Mouse (Mus musculus) stomach, embryonic 15.5 days (tissue): ENCODE measurements around the gene Srcap. TPM values are rescaled to one million over a fixed set of nuclear protein-coding genes. Genes with fewer than 3 reads are reported as not detected.
"Not testable (repeated sequence)": the region's sequence is repeated elsewhere in the genome, so short reads cannot be mapped to it uniquely, and the experiment has no call there.

Source experiments
- ATAC-seq: fragments of 200-750 bp; cut with Nextera tagmentation; 2 replicates; pipeline ENCODE4 v1.8.0; 2017; ENCODE audit warnings: low read depth, moderate number of reproducible peaks, moderate TSS enrichment; ENCODE audit not compliant: insufficient read depth, low FRiP score
- H3K27ac ChIP-seq: fragments of 300-500 bp; sonication (generic); 2 replicates; pipeline ENCODE4 v1.5.1; 2015; ENCODE audit warnings: mild to moderate bottlenecking, inconsistent platforms
- H3K27me3 ChIP-seq: fragments of 300-500 bp; sonication (generic); replicated peaks from 2 replicates; pipeline ENCODE4 v1.6.1; 2015; ENCODE audit warnings: inconsistent platforms
- H3K36me3 ChIP-seq: fragments of 300-500 bp; sonication (generic); 2 replicates; pipeline ENCODE4 v1.6.1; 2015; ENCODE audit warnings: inconsistent platforms
- H3K4me1 ChIP-seq: fragments of 300-500 bp; sonication (generic); 2 replicates; pipeline ENCODE4 v1.6.1; 2015; ENCODE audit warnings: inconsistent platforms
- H3K4me2 ChIP-seq: fragments of 300-500 bp; sonication (generic); 2 replicates; pipeline ENCODE4 v1.6.1; 2015; ENCODE audit warnings: mild to moderate bottlenecking, inconsistent platforms
- H3K4me3 ChIP-seq: fragments of 300-500 bp; sonication (generic); replicated peaks from 2 replicates; pipeline ENCODE4 v1.5.1; 2015; ENCODE audit warnings: inconsistent platforms
- H3K9ac ChIP-seq: fragments of 300-500 bp; sonication (generic); 2 replicates; pipeline ENCODE4 v1.6.1; 2015; ENCODE audit warnings: inconsistent platforms
- H3K9me3 ChIP-seq: fragments of 300-500 bp; sonication (generic); 2 replicates; pipeline ENCODE4 v1.6.1; 2016; ENCODE audit warnings: inconsistent platforms
- WGBS: fragments of 180-500 bp; shearing (Covaris S2); methylation state at CpG from one replicate; pipeline ENCODE4 v1.1.7; 2015; 5-methylcytosine and 5-hydroxymethylcytosine counted together
- polyA plus RNA-seq: library from polyadenylated mRNA; unstranded; fragments of >200 nt; fragmentation: Nextera tagmentation; extraction: Ambion mirVana; gene quantifications from 2 replicates; pipeline ENCODE4 v1.2.1, GENCODE M21; 2015

The Srcap gene
- polyA plus RNA-seq, 1 experiment from 2014 or later = 49.7 TPM

DNA sequence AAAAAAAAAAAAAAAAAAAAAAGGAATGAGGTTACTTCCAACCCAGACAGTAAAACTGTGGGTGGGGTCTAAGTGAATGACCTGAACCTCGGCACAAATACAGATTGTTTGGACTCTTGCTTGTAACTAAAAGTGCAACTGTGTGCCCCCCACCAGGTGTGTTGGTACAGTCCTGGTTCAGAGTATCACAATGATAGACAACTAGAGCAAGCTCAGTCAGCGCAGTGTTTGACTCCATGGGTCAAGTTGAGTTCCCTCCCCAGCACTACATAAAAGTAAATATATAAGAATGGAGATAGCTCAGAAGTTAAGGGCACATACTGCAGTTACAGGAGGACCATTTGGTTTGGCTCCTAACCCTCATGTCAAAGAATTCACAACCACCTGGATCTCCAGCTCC, 14.4 kb upstream of the Srcap start:
- H3K4me2 ChIP-seq = no peak overlapping the region
- H3K4me3 ChIP-seq = no peak overlapping the region
- no peaks in the 10 kb centered on the region for H3K9me3 ChIP-seq
- H3K27ac ChIP-seq = no peak overlapping the region
- H3K9ac ChIP-seq = no peak overlapping the region
- ATAC-seq = no peak
- no peaks in the 10 kb centered on the region for H3K36me3 ChIP-seq
- H3K27me3 ChIP-seq = no peaks in the 10 kb centered on the region
- H3K4me1 ChIP-seq = no peaks in the 10 kb centered on the region
- 72% methylated on average over 2 of the region's 2 CpGs for WGBS

DNA sequence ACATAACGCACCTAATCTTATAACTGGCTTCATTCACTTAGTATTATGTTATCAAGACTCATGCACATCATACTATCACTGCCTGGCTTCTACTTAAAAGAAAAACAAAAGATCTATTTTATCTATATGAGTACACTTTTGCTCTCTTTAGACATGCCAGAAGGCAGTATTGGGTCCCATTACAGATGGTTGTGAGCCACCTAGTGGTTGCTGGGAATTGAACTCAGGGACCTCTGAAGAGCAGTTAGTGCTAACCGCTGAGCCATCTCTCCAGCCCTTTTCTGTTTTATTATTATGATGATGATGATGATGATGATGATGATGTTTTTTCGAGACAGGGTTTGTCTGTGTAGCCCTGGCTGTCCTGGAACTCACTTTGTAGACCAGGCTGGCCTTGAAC, 13.4 kb upstream of the Srcap start:
- 35% methylated on average over 3 of the region's 3 CpGs for WGBS
- no peaks in the 10 kb centered on the region for H3K4me1 ChIP-seq
- H3K4me3 ChIP-seq = no peak overlapping the region
- ATAC-seq = no peak
- no peak overlapping the region for H3K4me2 ChIP-seq
- no peaks in the 10 kb centered on the region for H3K9me3 ChIP-seq
- no peak overlapping the region for H3K9ac ChIP-seq
- no peak overlapping the region for H3K27ac ChIP-seq
- H3K36me3 ChIP-seq = no peaks in the 10 kb centered on the region
- no peaks in the 10 kb centered on the region for H3K27me3 ChIP-seq

DNA sequence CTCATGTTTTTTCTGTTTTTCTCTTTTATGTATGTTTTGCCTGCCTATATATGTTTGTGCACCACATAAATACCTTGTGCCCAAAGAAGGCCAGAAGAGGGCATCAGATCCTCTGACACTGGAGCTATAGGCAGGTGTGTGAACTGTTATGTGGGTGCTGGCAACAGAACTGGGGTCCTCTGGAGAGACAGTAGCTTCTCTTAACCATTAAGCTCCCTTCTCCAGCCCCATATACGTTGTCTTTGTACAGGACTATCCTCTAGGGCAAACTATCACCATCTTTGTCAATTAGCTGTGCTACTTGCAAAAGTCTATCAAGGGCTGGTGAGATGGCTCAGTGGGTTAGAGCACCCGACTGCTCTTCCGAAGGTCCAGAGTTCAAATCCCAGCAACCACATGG, 3.5 kb upstream of the Srcap start:
- Histone ChIP-seq H3K4me1 (no peaks in the 10 kb centered on the region), H3K4me2 (no peak overlapping the region), H3K9me3 (no peaks in the 10 kb centered on the region), H3K27me3 (no peaks in the 10 kb centered on the region), H3K27ac (no peak overlapping the region), H3K36me3 (no peaks in the 10 kb centered on the region), H3K4me3 (no peak overlapping the region), H3K9ac (no peak overlapping the region)
- ATAC-seq = no peak
- WGBS = 95% methylated on average over 3 of the region's 3 CpGs

DNA sequence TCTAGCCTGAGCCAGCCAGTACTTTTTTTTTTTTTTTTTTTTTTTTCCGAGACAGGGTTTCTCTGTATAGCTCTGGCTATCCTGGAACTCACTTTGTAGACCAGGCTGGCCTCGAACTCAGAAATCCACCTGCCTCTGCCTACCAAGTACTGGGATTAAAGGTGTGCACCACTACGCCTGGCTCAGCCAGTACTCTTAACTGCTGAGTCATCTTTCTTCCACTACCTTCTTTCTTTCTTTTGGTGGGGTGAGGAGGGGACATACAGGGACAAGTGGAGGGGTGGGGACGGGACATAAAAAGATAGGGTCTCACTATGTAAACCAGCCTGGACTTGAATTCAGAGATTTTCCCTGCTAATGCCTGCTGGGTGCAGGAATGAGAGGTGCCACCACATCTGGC, 2.0 kb upstream of the Srcap start:
- not testable (repeated sequence) for H3K4me3 ChIP-seq, ATAC-seq, H3K9ac ChIP-seq, H3K27ac ChIP-seq, H3K27me3 ChIP-seq, H3K4me1 ChIP-seq, H3K36me3 ChIP-seq, H3K4me2 ChIP-seq, H3K9me3 ChIP-seq
- WGBS = 80% methylated on average over 4 of the region's 4 CpGs

DNA sequence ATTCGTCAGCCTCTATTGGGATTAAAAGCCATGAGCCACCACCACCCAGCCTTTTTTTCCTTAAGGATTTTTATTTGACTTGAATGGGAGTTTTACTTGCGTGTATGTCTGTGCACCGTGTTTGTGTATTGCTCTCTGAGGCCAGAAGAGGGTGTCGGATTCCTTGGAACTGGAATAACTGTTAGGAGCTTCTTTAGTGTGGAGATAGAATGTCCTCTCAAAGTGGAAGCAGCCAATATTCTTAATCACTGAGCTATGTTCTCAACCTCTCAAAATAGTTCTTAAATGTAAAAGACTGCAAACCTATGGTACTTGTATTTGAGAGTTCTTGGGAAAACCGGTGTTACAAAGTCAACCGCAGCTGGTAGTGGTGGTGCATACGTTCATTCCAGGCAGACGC, 542 bp upstream of the Srcap start:
- Histone ChIP-seq H3K9me3 (no peaks in the 10 kb centered on the region), H3K4me1 (peaks cover 5% of the 10 kb centered on the region; the same call in 1 of the 2 replicates), H3K9ac (no peak overlapping the region), H3K36me3 (peaks cover 6% of the 10 kb centered on the region; the same call in 1 of the 2 replicates), H3K4me3 (peak overlapping the region; percentile 82), H3K4me2 (peak overlapping the region; percentile 66), H3K27me3 (no peaks in the 10 kb centered on the region), H3K27ac (peak overlapping the region; percentile 99)
- ATAC-seq = no peak
- 34% methylated on average over 8 of the region's 8 CpGs for WGBS

DNA sequence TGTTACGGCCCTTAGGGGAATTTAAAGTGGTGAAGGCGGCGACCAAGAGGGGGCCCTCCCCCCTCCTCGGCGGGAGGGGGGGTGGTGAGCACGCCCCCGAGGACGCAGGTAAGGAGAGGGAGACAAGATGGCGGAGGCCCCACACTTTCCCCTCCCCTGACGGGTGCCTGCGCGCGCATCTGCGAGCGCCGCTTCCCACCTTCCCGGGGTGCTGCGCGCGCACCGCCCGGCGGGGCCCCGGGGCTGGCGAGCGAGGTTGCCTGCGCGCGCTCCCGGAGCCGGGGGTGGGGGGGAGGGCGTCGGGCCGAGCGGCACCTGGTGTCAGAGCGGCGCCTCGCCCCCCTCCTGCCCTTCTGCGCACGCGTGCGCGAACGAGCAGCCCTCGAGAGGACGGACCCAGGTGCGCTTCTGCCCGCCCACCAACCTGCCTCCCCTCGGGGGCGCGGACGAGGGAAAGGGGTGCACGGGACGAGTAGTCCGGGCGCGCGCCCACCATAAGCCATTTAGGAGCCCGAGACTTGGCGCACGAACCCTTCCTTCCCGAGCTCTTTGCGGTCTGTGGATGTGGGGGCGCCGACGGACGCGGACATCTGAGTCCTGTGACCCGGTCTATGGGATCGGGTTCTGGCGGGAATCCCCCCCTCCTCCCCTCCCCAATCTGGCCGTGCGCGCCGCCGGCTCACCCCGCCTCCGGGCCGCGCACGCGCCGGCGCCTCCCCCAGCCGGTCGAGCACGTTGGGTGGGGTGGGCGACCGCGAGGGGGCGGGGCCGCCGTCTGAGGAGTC, 640 bp downstream of the Srcap start:
- no peaks in the 10 kb centered on the region for H3K27me3 ChIP-seq
- peak; percentile 82 for ATAC-seq
- H3K9me3 ChIP-seq = no peaks in the 10 kb centered on the region
- peak overlapping the region; percentile 99 for H3K27ac ChIP-seq
- H3K4me2 ChIP-seq = peak overlapping the region; percentile 58
- peaks cover 14% of the 10 kb centered on the region for H3K36me3 ChIP-seq
- 0% methylated on average over 35 of the region's 93 CpGs for WGBS
- H3K9ac ChIP-seq = peak overlapping the region; percentile 94
- H3K4me3 ChIP-seq = peak overlapping the region; percentile 82
- H3K4me1 ChIP-seq = peaks cover 5% of the 10 kb centered on the region; the same call in 1 of the 2 replicates

DNA sequence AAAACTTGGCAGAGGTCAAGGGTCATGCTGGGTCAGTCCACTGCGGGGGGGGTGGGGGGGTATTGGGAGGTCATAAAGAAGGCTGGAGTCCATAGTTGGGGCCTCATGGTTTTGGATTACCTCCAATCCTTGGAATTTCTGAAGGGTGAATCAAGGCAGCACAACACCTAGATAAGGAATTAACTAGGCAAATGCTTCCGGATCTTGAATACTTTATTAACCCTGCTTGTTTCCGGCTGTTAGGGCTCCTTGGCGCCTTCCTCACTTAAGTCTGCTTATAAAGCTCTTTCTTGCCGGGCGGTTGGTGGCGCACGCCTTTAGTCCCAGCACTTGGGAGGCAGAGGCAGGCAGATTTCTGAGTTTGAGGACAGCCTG, 1.2 kb downstream of the Srcap start:
- H3K9me3 ChIP-seq = no peaks in the 10 kb centered on the region
- ATAC-seq = no peak
- peak overlapping the region; percentile 99 for H3K27ac ChIP-seq
- WGBS = 21% methylated on average over 8 of the region's 8 CpGs
- no peaks in the 10 kb centered on the region for H3K27me3 ChIP-seq
- H3K4me3 ChIP-seq = peak overlapping the region; percentile 82
- peak overlapping the region; percentile 58 for H3K4me2 ChIP-seq
- H3K9ac ChIP-seq = no peak overlapping the region; the same call in 1 of the 2 replicates
- peaks cover 20% of the 10 kb centered on the region for H3K36me3 ChIP-seq
- peaks cover 5% of the 10 kb centered on the region; the same call in 1 of the 2 replicates for H3K4me1 ChIP-seq

DNA sequence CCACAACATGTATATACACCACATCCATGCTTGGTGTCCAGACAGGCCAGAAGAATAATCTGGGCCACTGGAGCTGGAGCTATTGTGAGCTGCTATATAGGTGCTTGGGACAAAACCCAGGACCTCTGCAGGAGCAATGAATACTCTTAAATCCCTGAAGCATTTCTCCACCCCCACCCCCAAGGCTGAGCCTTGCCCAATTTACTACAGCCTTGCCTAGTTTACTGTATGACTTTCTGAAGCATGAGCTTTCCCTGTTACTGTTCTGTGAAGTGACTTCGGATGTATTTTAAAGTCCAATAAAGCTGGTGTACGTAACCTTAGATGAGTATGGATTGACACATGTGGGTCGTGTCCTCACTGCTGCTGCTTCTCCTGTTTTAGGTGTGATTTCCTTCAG, 2.0 kb downstream of the Srcap start:
- H3K36me3 ChIP-seq = peaks cover 20% of the 10 kb centered on the region
- no peak overlapping the region; the same call in 1 of the 2 replicates for H3K9ac ChIP-seq
- H3K27me3 ChIP-seq = no peaks in the 10 kb centered on the region
- H3K27ac ChIP-seq = peak overlapping the region; percentile 99; the same call in 1 of the 2 replicates
- H3K4me3 ChIP-seq = peak overlapping the region; percentile 82; the same call in 1 of the 2 replicates
- peaks cover 5% of the 10 kb centered on the region; the same call in 1 of the 2 replicates for H3K4me1 ChIP-seq
- WGBS = 66% methylated on average over 3 of the region's 3 CpGs
- H3K4me2 ChIP-seq = peak overlapping the region; percentile 58
- no peaks in the 10 kb centered on the region for H3K9me3 ChIP-seq
- ATAC-seq = no peak

DNA sequence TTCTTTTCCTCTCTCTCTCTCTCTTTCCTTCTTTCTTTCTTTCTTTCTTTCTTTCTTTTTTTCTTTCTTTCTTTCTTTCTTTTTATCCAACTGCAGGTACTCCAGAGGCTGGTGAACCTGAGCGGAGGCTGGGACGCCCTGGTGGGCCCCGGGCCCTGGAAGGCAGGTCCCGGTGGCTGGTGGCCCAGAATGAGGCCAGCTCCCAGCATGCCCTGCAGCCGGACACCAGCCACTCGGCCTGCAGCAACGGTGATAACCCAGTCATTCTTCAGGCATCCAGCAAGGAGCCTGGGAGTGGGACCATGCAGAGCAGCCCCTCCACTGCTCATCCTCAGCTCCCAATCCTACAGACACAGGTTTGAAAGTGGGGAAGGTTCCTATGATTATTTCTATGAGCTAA, 4.1 kb downstream of the Srcap start:
- 91% methylated on average over 7 of the region's 7 CpGs for WGBS
- H3K9ac ChIP-seq = no peak overlapping the region
- H3K4me3 ChIP-seq = no peak overlapping the region
- no peak overlapping the region for H3K27ac ChIP-seq
- no peak overlapping the region for H3K4me2 ChIP-seq
- no peak for ATAC-seq
- peaks cover 5% of the 10 kb centered on the region; the same call in 1 of the 2 replicates for H3K4me1 ChIP-seq
- no peaks in the 10 kb centered on the region for H3K27me3 ChIP-seq
- H3K36me3 ChIP-seq = peaks cover 29% of the 10 kb centered on the region
- H3K9me3 ChIP-seq = no peaks in the 10 kb centered on the region

DNA sequence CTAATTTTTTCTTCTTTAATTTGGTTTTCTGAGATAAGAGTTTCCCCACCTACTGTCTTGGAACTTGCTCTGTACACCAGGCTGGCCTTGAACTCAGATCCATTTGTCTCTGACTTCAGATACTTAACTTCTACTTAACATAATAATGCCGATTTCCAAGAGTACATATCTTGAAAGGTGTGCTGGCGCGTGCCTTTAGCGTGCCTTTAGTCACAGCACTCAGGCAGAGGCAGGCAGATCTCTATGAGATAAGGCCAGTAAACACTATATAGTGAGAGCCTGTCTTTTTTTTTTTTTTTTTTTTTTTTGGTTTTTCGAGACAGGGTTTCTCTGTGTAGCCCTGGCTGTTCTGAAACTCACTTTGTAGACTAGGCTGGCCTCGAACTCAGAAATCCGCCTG, 4.6 kb downstream of the Srcap start:
- Histone ChIP-seq H3K4me3 (no peak overlapping the region), H3K9ac (no peak overlapping the region), H3K4me2 (no peak overlapping the region), H3K27ac (no peak overlapping the region), H3K27me3 (no peaks in the 10 kb centered on the region), H3K9me3 (no peaks in the 10 kb centered on the region), H3K4me1 (peaks cover 5% of the 10 kb centered on the region; the same call in 1 of the 2 replicates), H3K36me3 (peaks cover 33% of the 10 kb centered on the region)
- no peak for ATAC-seq
- 95% methylated on average over 7 of the region's 7 CpGs for WGBS

DNA sequence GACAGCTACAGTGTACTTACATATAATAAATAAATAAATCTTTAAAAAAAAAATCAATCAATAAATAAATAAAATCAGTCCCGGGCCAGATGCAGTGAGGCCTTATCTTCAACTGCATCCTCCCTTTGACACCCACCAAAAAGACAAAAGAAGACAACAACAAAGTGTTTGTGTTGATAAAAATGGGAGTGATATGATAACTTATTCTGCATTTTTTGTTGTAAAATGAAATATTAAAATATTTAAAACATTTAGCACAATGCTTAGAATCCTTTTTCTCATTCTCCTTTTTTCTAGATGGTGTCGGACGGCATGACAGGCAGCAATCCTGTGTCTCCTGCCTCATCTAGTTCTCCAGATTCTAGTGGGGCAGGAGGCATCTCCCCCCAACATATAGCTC, 7.5 kb downstream of the Srcap start, which contains the start of gene Gm42715:
Gm42715 (plus strand) TSS at position 301 of the 400 bp plus-strand sequence.
- no peaks in the 10 kb centered on the region for H3K27me3 ChIP-seq
- no peak within 1 kb of the TSS for H3K4me3 ChIP-seq
- no peak within 1 kb of the TSS for H3K9ac ChIP-seq
- H3K4me1 ChIP-seq = no peaks in the 10 kb centered on the region
- ATAC-seq = no peak
- H3K27ac ChIP-seq = no peak within 1 kb of the TSS
- H3K4me2 ChIP-seq = no peak within 1 kb of the TSS
- peaks cover 54% of the 10 kb centered on the region for H3K36me3 ChIP-seq
- H3K9me3 ChIP-seq = no peaks in the 10 kb centered on the region
- 87% methylated on average over 3 of the region's 3 CpGs for WGBS

DNA sequence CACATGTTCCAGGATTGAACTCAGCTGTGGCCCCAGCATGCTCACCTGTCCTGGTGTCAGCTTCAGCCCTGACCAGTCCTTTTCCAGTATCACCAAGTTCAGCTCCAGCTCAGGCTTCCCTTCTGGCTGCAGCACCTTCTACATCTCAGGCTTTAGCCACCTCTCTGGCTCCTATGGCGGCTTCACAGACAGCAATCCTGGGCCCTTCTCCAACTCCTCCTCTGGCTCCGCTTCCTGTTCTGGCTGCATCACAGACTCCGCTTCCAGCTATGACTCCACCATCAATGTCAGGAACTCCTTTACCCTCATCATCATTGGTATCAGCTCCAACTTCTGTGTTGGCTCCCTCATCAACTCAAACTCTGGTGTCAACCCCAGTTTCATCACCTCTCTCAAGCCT, 29.9 kb downstream of the Srcap start:
- no peak overlapping the region for H3K4me2 ChIP-seq
- no peak overlapping the region for H3K4me3 ChIP-seq
- 93% methylated on average over 3 of the region's 3 CpGs for WGBS
- no peaks in the 10 kb centered on the region for H3K4me1 ChIP-seq
- H3K9me3 ChIP-seq = no peaks in the 10 kb centered on the region
- H3K27ac ChIP-seq = no peak overlapping the region
- no peaks in the 10 kb centered on the region for H3K27me3 ChIP-seq
- H3K36me3 ChIP-seq = peaks cover 59% of the 10 kb centered on the region
- no peak for ATAC-seq
- no peak overlapping the region for H3K9ac ChIP-seq
